In the genomic region with DNA sequence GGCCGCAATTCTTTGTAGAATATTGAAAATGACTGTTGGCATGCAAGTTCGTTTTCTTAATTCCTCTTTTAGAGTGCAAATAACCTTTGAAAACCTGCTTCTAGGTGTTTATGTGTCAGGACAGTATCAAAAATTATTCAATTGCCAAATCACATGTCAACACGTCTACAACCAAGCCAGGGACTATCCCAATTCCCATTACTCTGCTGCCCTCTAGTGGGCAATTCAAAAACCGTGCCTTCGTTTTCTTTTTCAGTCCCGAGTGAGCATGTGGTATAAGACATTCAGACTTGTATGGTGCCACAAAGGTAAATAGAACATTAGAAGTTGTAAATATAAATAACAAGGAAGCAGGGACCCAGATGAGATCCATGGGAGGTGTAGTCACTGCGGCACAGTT, we compare ENCODE assay signal across 9 mouse cellular contexts.
DNase-seq lines count a peak whose midpoint lies in the region; ATAC-seq lines count a peak whose summit lies in the region.
"Had no signal": no experiment of that assay in that cellular context is flagged by ENCODE, and none has a peak within 500 bp of the region (broad histone marks: within the 10 kb centered on the region; RNA-seq: fewer than 3 reads in every experiment).

No protein-coding gene starts in this region.

- no peak overlapping the region for H3K9ac ChIP-seq in liver, embryonic 12.5 days
- no peak overlapping the region for H3K9ac ChIP-seq in midbrain, embryonic 14.5 days (replicated peaks; ENCODE audit: low read length)
- H3K9ac ChIP-seq: neural tube, embryonic 12.5 days had no signal

- no peak overlapping the region for H3K4me2 ChIP-seq in liver, embryonic 12.5 days
- H3K4me2 ChIP-seq in midbrain, embryonic 14.5 days (ENCODE audit: low read length) = no peak overlapping the region
- H3K4me2 ChIP-seq: neural tube, embryonic 12.5 days had no signal

- no peak overlapping the region for H3K4me3 ChIP-seq in liver, embryonic 12.5 days
- no peak overlapping the region for H3K4me3 ChIP-seq in midbrain, embryonic 14.5 days (replicated peaks; ENCODE audit: low read depth, low read length)
- H3K4me3 ChIP-seq: neural tube, embryonic 12.5 days had no signal

- intact Hi-C loops in left cerebral cortex, postnatal 14 days (cut with DNase I) = loop anchor here (10.0 kb wide), 4 partner anchors 740 to 1030 kb away; a partner anchor contains a TSS

- H3K36me3 ChIP-seq in liver, embryonic 12.5 days = no peaks in the 10 kb centered on the region
- H3K36me3 ChIP-seq in midbrain, embryonic 14.5 days (ENCODE audit: control insufficient read depth, insufficient read depth, low read length) = no peaks in the 10 kb centered on the region
- H3K36me3 ChIP-seq: neural tube, embryonic 12.5 days had no signal

- H3K9me3 ChIP-seq in liver, embryonic 12.5 days (replicated peaks) = no peaks in the 10 kb centered on the region
- no peaks in the 10 kb centered on the region for H3K9me3 ChIP-seq in midbrain, embryonic 14.5 days (ENCODE audit: control insufficient read depth, low read length)
- H3K9me3 ChIP-seq: neural tube, embryonic 12.5 days had no signal

- peak; percentile 35 for DNase-seq in liver
- DNase-seq in cerebellum, adult 18-20 months = peak; percentile 44 to 65
- DNase-seq in kidney, adult 11 months = peak; percentile 61
- peak; percentile 83 to 90 for DNase-seq in left cerebral cortex, postnatal 14 days (ENCODE audit: low spot score in 2 of 2)
- DNase-seq in midbrain, embryonic 14.5 days = peak; percentile 94
- peak; percentile 24 for DNase-seq in testis, postnatal 14 days (ENCODE audit: low spot score)

- WGBS in liver, embryonic 12.5 days (ENCODE audit: insufficient replicate concordance) = 15% methylated on average over 7 of the region's 7 CpGs
- 19% methylated on average over 7 of the region's 7 CpGs for WGBS in midbrain, embryonic 14.5 days

- no peaks in the 10 kb centered on the region for H3K4me1 ChIP-seq in liver, embryonic 12.5 days
- H3K4me1 ChIP-seq in midbrain, embryonic 14.5 days (ENCODE audit: control insufficient read depth, insufficient read depth, low read length) = peaks cover 23% of the 10 kb centered on the region

- H3K27me3 ChIP-seq in liver, embryonic 12.5 days (replicated peaks) = peaks cover 3% of the 10 kb centered on the region
- H3K27me3 ChIP-seq in midbrain, embryonic 14.5 days (ENCODE audit: control insufficient read depth, insufficient read depth, low read length) = no peaks in the 10 kb centered on the region; the same call in 1 of the 2 replicates

- no peak overlapping the region for H3K27ac ChIP-seq in liver, embryonic 12.5 days
- no peak overlapping the region for H3K27ac ChIP-seq in midbrain, embryonic 14.5 days (replicated peaks; ENCODE audit: low read depth, low read length)
- H3K27ac ChIP-seq: neural tube, embryonic 12.5 days had no signal

- ATAC-seq in liver, embryonic 12.5 days = no peak
- ATAC-seq in frontal cortex, adult (ENCODE audit: low TSS enrichment) = peak; percentile 88
- no peak for ATAC-seq in midbrain, embryonic 14.5 days (ENCODE audit: low FRiP score, low TSS enrichment)

Comparison
In these comparisons a context has a peak if more than half of its experiments do, and no peak if none do; other contexts are left out.
1. DNase-seq: peak in every context shown above with its lines; median percentile 94 in midbrain, embryonic 14.5 days; 86 in left cerebral cortex, postnatal 14 days; 61 in kidney, adult 11 months; 54 in cerebellum, adult 18-20 months; 35 in liver; 24 in testis, postnatal 14 days.